Mouse (Mus musculus): ENCODE results near the gene Caap1.
A peak's percentile ranks its signal among the peaks of the same experiment; 100 is the strongest.

Gene Caap1

DNA sequence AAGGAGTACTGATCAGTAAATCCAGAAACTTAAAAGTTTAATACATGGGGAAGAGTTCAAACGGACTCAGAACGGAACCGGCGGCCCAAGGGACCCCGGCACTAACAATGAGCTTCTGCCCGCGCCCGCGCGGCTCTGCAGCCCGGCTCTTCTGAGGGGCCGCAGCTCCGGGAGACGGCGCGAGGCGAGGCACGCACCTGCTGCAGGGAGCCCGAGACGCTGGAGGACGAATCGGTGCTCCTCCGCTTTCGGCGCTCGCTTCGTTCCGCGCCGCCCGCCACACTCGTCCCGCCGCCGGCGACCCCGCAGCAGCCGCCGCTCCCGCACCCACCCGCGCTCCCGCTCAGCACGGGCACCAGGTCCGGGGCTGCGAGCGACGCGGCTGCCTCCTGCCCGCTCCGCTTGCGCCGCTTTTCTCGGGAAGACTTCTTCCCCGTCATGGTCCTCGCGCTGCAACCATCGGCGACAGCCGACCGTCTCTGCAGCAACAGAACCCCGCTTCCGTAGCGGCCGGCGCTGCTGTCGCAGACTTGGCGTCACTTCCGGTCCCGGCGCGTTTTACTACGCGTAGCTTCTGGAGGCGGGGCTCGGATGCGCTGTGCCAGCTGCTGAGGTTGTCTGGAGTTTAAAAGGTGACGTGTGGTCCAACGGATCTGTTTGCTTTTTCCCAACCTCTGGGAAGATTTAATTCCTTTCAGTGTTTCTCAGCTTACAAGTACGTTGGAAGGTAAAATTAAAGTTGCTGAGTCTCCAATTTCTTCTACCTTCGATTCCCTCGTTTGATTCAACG, at the start of gene Caap1, which contains the start of gene Gm10306:
TSS of gene Caap1 (minus strand) at position 532 of the 790 bp plus-strand sequence.
TSS of gene Gm10306 (plus strand) at position 282 of the 790 bp plus-strand sequence.
- peak; percentile 89 to 93 for DNase-seq (ENCODE audit: low spot score in 2 of 2)

DNA sequence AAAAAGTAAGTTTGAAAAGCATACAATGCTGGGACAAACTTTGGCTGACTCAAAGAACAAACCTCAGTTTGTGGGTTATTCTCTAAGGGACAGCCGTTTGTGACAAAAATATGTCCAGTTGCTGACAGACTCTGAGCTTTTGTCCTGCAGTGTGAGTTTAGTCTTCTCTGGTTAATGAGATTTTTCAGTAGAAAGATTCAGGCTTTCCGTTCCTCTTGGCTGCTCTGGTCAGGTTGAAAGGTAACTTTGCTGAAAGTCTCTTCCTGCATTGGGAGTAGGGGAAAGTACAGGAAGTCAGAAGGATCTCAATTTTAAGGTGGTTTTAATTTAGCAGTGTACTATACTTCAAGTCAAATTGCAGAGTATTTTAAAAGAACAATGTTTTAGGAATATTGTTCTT, 49.0 kb upstream of the Caap1 start:
- DNase-seq (ENCODE audit: low spot score in 2 of 2) = no peak

- no peak for DNase-seq (ENCODE audit: low spot score in 2 of 2)
These were observed 47.9 kb upstream of the Caap1 start for GRCm38 (mm10) chr4:94604452-94605019.

DNA sequence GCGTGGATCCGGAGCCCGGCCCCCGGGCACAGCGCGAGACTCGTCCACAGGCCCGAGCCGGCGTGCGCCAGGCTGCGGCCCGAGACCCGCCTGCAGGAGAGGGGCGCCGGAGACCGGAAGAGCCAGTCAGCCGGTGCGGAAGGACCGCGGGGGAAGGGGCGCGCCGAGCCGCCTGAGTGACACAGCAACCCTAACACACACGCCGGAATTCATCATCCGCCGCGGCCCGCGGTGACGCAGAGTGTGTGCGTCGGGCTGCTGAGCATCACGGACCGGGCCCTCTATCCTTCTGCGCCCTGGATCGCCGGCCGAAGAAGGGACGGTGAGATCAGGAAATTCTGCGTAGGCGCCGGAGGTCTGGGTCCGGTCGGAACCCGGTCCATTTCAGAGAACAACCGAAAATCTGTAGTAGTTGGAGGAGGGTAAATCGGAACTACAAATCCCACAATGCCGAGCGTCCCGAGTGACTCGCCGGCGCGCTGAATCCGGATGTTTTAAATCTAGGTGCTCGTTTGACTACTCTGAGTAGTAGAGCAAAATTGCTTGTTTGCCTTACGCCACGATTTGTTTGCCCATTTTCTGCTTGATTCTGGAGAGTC, 46.5 kb upstream of the Caap1 start, which contains the start of gene Plaa:
TSS of gene Plaa (minus strand) at position 214 of the 599 bp plus-strand sequence.
- DNase-seq (ENCODE audit: low spot score in 2 of 2) = peak; percentile 88 to 89

DNA sequence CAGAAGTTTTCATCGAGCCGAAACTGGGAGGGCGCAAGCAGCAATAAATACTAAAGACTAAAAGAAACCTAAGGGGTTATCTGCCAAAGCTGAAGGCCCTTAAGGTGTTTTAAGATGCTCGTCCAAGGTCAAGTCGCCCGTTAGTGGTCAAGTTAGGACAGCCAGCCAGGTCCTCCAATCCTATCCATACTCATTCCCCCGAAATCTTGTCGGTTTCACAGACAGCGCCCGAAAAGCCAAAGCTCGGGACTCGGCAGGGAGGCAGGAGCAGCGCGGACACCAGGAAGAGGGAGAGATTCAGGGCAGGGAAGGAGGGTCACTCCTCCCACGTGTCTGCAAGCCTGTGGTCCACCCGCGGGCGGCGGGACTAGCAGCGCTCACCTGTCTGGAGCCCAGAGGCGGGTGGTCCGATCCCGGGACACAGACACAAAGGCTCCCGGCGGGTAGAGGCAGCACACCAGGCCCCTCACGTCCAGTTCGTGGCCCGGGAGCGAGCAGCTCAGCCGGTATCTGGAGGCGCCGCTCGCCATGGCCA, 46.0 kb upstream of the Caap1 start:
- peak; percentile 27 to 35 for DNase-seq (ENCODE audit: low spot score in 2 of 2)

GRCm38 (mm10) chr4:94601395-94601794, 44.8 kb upstream of the Caap1 start:
- no peak for DNase-seq (ENCODE audit: low spot score in 2 of 2)

DNA sequence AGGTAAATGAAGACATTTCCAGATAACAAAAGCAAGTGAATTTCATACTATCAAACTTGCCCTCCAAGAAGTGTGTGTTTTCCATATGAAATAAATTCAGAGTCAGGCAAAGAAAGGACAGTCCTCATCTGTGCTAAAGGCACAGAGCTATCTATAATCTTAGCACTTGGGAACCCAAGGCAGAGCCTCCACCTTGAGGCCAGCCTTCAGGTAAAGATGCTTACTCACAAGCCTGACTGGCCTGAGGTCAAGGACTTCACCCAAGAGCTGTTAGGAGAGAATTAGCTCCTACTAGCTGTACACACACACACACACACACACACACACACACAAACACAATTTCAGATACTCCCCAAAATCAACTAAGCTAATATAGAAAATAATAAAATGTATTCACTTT, 36.1 kb upstream of the Caap1 start:
- DNase-seq (ENCODE audit: low spot score in 2 of 2) = no peak

DNA sequence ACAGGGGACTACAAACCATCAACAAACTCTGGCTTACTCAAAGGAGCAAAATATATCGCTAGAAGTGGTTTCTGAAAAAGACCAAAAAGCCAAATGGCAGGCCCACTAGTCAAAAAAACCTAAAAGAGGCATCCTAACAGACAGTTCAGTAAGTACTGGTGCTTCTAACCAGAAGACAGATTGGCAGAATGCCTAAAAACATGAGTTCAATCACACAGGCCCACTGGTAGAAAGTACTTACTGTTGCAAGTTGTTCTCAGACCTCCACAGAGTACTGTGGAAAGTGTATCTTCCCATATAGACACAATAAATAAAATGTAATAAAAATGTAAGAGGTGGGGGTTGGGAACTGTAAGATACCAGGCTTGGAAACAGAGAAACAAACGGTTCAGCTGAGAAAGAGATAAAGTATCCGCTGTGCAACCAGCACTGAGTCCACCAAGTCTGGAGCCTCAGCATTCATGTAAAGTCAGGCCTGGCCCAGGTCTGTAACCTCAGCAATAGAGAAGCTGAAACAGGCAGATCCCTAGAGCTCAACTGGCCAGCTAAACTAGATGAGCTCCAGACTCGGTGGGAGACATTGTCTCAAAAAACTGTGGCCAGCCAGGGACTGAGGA, 35.3 kb upstream of the Caap1 start:
- DNase-seq (ENCODE audit: low spot score in 2 of 2) = no peak

DNA sequence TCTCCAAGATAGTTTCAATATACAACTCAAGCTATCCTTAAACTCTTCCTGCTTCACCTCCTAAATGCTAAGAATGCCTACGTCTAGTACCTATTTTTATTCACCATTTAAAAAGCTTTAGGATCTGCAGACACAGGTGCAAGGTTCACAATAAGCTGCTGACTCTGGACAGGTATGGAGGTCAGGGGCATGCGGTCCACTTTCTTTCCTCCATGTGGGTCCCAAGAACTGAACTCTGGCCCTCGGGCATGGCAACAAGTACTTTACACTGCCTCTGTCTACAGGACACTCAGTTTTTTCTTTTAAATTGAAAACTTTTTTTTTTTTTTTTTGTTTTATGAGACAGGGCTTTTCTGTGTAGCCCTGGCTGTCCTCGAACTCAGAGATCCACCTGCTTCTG, 16.1 kb upstream of the Caap1 start:
- DNase-seq (ENCODE audit: low spot score in 2 of 2) = no peak

DNA sequence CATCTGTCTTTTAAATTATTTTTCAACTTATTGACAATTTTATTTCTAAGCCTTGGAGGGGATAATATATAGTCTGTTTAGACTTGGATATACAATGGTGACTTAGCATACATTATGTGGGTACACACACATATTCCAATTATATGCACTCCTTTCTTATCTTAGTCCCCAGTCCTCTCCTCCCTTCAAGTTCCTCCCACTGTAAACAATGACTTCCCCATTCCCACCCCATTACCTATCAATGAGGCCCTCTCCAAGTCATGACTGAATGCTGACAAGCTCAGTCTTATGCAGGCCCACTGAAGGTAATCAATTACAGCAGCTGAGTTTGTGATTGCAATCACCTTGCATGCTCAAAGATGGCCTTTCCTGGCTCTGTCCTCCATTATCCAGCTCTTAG, 7.7 kb upstream of the Caap1 start:
- no peak for DNase-seq (ENCODE audit: low spot score in 2 of 2)

DNA sequence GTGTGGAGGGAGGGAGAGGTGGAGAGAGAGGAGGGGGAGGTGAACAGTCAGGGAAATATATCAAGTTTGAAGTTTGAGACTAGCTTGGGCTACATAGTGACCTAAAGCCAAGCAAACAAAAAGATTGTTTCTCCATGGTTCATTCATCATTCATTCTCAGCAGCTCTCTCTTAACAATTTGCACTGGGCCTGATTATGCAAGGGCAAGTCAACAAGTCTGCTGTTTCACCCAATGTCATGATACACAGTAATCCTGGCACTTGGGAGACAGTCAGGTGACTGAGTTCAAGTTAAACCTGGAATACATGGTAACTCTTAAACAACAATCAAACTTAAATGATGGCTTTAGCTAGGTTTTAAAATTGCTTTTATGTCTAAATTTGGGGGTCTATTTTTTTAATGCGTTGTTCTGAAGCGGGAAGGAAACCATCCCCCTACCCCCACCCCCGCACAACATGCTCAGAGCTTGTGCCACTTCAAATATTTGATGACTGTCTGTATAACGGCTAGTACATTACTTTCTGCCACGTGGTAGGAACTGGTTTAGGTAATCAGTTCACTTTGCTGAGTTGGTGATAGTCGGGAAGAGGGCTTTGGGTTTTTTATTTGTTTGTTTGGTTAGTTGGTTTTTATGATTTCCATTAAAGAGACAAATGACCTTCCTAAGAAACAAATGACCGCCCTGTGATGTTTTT, 5.5 kb upstream of the Caap1 start:
- no peak for DNase-seq (ENCODE audit: low spot score in 2 of 2)

DNA sequence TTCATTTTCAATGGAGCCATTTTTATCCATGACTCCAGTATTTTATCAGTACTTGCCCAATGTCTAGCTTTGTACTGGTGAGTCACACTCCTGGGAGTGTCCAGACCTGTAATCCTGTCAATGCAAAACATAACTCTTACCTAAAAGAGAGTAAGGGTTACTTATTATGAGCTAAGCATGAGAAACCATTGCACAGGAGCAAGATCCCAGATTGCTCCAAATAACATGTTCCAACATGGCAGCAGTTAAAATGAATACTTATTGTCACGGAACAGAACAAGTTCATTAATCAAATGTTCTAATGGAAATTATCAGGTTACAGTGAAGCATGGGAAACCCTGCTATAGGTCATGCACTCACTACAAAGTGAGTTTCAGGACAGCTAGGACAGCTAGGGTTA, 3.7 kb upstream of the Caap1 start:
- no peak for DNase-seq (ENCODE audit: low spot score in 2 of 2)

GRCm38 (mm10) chr4:94559266-94559665, 2.7 kb upstream of the Caap1 start:
- no peak for DNase-seq (ENCODE audit: low spot score in 2 of 2)

DNA sequence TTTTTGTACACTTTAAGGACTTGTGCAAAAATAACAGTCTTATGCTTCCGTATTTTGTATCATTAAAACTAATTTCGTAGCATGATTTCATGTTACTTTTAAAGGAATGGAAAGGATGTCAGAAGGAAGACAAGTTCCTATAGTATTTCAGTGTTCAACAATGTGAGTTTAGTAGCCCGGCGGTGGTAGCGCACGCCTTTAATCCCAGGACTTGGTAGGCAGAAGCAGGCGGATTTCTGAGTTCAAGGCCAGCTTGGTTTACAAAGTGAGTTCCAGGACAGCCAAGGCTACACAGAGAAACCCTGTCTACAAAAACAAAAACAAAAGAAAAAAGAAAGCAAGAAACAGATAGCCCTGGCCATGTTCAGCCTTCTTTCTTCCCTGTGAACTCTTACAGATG, 549 bp upstream of the Caap1 start:
- no peak for DNase-seq (ENCODE audit: low spot score in 2 of 2)

DNA sequence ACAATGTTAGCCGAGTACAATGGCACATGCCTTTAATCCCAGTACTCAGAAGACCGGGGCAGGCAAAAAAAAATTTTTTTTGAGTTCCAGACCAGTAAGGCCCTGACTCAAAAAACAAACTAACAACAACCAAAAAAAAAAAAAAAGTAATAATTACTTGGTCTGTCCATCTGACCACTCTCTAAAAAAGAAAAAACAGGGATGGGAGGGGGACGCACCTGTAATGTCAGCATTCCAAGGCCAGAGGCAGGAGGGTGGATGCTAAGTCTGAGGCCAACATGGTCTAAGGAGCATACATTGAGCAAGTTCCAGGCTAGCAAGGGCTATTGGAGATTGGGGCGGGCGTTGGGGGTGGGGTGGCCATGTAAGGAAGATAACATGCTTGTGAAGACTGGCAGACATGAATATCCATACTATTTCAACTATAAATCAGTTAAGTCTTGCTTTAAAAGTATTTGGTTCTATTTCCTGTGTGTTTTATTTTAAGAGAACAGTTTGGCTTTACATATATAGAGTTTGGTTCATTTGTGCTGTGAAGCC, 1.6 kb downstream of the Caap1 start:
- DNase-seq (ENCODE audit: low spot score in 2 of 2) = no peak

DNA sequence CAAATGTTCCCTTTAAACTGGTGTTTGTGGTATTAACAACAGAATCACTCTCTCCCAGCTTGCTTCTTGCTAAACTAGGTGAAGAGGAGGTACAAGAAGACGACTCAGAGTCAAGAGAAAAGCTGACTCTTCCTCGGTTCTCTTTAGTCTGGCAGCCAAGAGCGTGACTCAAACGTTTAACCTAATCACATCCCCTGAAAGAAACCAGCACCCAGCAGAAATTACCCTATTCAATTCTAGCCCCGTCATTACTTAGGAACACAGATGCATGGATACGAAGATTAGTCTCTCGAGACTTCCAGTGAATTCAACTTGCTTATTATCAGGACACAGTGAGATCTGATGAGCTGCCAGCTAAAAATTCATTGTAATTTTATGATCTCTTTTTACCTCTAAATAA, 12.3 kb downstream of the Caap1 start:
- DNase-seq (ENCODE audit: low spot score in 2 of 2) = no peak

DNA sequence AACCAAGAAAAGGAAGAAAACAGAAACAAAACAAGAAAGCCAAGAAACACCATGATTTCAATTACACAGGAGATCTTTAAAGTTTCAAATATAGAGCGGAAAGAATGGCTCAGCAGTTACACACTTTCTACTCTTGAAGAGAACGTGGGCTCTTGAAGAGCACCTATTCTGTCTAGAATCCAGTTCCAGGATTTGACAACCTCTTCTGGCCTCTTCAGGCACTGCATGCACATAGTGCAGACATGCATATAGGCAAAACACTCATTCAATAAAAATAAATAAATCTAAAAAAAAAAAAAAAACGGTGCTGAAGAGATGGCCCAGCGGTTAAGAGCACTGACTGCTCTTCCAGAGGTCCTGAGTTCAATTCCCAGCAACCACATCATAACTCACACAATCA, 13.6 kb downstream of the Caap1 start:
- no peak for DNase-seq (ENCODE audit: low spot score in 2 of 2)

DNA sequence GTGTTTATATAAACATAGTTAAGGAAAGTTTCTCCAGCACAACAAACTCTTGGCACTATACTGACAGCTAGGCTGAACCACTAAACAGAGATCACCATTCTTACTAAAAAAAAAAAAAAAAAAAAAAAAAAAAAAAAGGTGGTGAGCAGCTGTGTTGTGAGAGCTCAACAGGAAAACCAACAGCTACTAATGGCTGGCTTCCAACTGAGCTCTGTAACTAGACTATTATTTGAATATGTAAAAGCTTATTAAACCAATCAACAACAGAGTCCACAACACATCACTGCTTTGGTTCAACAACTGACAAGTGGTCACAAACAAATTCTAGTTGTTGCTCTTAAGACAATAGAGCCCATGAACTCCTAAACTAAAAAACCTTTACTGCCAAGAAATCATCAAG, 23.4 kb downstream of the Caap1 start:
- no peak for DNase-seq (ENCODE audit: low spot score in 2 of 2)

DNA sequence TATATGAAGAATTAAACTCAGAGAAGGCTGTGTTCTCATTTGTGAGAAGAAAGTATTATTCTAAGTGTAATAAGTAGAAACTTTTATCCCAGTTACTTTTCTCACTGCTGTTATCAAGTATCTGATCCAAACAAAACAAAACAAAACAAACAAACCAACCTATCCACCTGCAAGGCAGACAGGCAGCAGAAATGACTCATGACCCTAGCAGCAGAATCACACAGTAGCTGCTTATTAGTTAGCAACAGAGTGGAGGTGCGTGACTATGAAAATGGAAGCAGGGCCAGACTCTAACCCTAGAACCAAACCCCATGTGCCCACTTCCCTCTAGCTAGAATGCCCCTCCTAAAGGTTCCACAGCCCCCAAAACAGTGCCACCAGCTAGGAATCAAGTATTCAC, 27.1 kb downstream of the Caap1 start:
- no peak for DNase-seq (ENCODE audit: low spot score in 2 of 2)

DNA sequence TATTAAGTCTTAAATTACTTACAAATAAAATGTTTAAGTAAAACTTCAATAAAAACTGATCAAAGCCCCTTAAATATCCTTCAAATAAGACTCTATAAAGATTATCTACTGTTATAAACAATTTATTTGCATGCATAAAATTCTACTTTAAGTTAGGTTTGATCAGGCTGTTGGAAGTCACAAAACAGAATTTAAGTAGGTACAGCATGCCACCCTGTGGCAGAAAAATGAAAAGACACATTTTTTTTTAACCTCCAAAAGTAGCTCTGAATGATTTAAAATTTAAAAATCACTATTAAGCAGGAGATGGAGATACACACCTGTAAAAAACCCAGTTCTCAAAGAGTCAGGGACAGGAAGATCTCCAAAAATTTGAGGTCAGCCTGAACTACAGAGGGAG, 33.3 kb downstream of the Caap1 start:
- no peak for DNase-seq (ENCODE audit: low spot score in 2 of 2)

GRCm38 (mm10) chr4:94517631-94518030, 39.0 kb downstream of the Caap1 start:
- peak in 1 of 2 experiments; percentile 16 for DNase-seq (ENCODE audit: low spot score in 2 of 2)

Data from urinary bladder, postnatal 36 days (tissue).